14 mouse cellular contexts compared by ENCODE assay signal in the genomic region with DNA sequence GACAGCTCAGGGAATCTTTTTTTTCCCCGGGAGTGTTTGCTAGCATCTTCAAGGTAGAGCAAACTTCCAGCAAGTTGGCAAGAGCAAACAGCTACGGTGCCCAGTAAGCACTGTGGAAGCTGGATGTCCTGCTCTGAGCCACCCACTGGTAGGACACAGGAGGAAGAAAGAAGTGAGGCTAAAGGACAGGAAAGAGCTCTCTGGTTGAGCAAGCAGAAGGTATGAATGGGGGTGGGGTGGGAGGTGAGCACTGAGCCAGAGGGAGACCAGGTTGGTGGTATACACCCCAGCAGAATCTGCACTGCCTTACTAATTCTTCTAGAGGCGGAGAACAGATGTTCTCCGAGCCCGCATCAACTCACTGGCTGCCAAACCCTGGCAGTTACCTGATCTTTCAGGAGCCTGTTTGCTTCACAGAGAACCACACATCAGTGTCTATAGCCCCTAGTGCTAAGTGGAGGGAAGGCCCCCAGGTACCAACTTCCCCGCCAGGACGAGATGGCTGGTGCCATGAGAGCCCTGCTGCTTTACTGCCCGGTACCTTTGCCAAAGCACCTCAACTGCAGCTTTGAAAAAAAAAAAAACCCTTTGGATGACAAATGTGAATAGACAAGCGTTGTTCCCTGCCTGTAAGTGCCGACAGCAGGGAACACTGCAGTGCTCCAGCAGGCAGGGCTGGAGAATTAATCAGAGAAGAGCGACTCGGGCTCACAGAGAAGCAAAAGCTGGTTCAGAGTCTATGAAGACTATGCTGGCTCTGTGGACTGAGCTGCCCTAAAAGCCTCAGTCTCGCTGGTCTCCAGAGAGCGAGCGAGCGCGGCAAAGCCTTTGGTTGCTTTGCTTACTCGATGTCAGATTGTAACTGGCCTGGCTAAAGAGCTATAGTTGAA. TPM values are rescaled to one million over a fixed set of nuclear protein-coding genes. Genes with fewer than 3 reads are reported as not detected.
DNase-seq lines count a peak whose midpoint lies in the region; ATAC-seq lines count a peak whose summit lies in the region.
"Had no signal": no experiment of that assay in that cellular context is flagged by ENCODE, and none has a peak within 500 bp of the region (broad histone marks: within the 10 kb centered on the region; RNA-seq: fewer than 3 reads in every experiment).

No protein-coding gene starts in this region.

- peak overlapping the region; percentile 23; the same call in 1 of the 2 replicates for H3K4me2 ChIP-seq in midbrain, embryonic 13.5 days (replicated peaks)
- H3K4me2 ChIP-seq in kidney, embryonic 16.5 days (replicated peaks; ENCODE audit: low read depth, low read length), result peak overlapping the region; percentile 30
- H3K4me2 ChIP-seq: intestine, embryonic 15.5 days had no signal

- no peak overlapping the region for H3K9ac ChIP-seq in midbrain, embryonic 13.5 days (replicated peaks)
- H3K9ac ChIP-seq in kidney, embryonic 16.5 days (replicated peaks; ENCODE audit: low read length), result peak overlapping the region; percentile 46; the same call in 1 of the 2 replicates
- H3K9ac ChIP-seq: intestine, embryonic 15.5 days had no signal

- WGBS in midbrain, embryonic 13.5 days, result 35% methylated on average over 18 of the region's 18 CpGs
- WGBS in midbrain, embryonic 10.5 days, result 58% methylated on average over 18 of the region's 18 CpGs
- WGBS in kidney, embryonic 16.5 days, result 39% methylated on average over 18 of the region's 18 CpGs

- H3K4me1 ChIP-seq in midbrain, embryonic 13.5 days (replicated peaks), result peaks cover 17% of the 10 kb centered on the region
- H3K4me1 ChIP-seq in midbrain, embryonic 10.5 days, result peaks cover 17% of the 10 kb centered on the region
- peaks cover 29% of the 10 kb centered on the region for H3K4me1 ChIP-seq in kidney, embryonic 16.5 days (ENCODE audit: insufficient read depth, low read length)
- H3K4me1 ChIP-seq: intestine, embryonic 15.5 days had no signal

- DNase-seq in midbrain, embryonic 10.5 days (ENCODE audit: low spot score), result no peak
- DNase-seq in cerebellum, postnatal 36 days, result peak; percentile 17 to 20
- DNase-seq in retina, embryonic 14.5 days (ENCODE audit: low spot score), result peak; percentile 52
- DNase-seq in lung, adult 18-20 months, result no peak
- DNase-seq in frontal cortex, postnatal 25 days (ENCODE audit: low spot score in 2 of 2), result no peak
- DNase-seq in thymus, adult 18-20 months, result no peak
- DNase-seq: heart, adult 2 months; liver; lung, postnatal 36 days had no signal

- H3K4me3 ChIP-seq in midbrain, embryonic 13.5 days (replicated peaks), result no peak overlapping the region
- no peak overlapping the region for H3K4me3 ChIP-seq in midbrain, embryonic 10.5 days
- H3K4me3 ChIP-seq in kidney, embryonic 16.5 days (ENCODE audit: low read length), result peak overlapping the region; percentile 3; the same call in 1 of the 2 replicates
- H3K4me3 ChIP-seq: erythroblast, embryonic 14.5 days; heart, adult 2 months; intestine, embryonic 15.5 days had no signal

- no peaks in the 10 kb centered on the region for H3K9me3 ChIP-seq in midbrain, embryonic 13.5 days
- H3K9me3 ChIP-seq in midbrain, embryonic 10.5 days (replicated peaks), result no peaks in the 10 kb centered on the region
- no peaks in the 10 kb centered on the region for H3K9me3 ChIP-seq in kidney, embryonic 16.5 days (ENCODE audit: low read length)
- H3K9me3 ChIP-seq: intestine, embryonic 15.5 days had no signal

- H3K27me3 ChIP-seq in midbrain, embryonic 13.5 days, result no peaks in the 10 kb centered on the region
- no peaks in the 10 kb centered on the region for H3K27me3 ChIP-seq in midbrain, embryonic 10.5 days (ENCODE audit: low read depth, poor library complexity, severe bottlenecking)
- no peaks in the 10 kb centered on the region for H3K27me3 ChIP-seq in kidney, embryonic 16.5 days (ENCODE audit: insufficient read depth, low read length)
- H3K27me3 ChIP-seq: intestine, embryonic 15.5 days had no signal

- 0 out of 2 replicates have a peak, but pooled peaks have one; percentile 18 for ATAC-seq in midbrain, embryonic 13.5 days
- peak; percentile 91 for ATAC-seq in kidney, embryonic 16.5 days (ENCODE audit: low FRiP score, low TSS enrichment)
- ATAC-seq: activated CD4-positive, CD25-positive, alpha-beta regulatory T cell, adult 4 months had no signal

- H3K36me3 ChIP-seq in midbrain, embryonic 13.5 days, result no peaks in the 10 kb centered on the region
- no peaks in the 10 kb centered on the region; the same call in 1 of the 2 replicates for H3K36me3 ChIP-seq in midbrain, embryonic 10.5 days
- H3K36me3 ChIP-seq in kidney, embryonic 16.5 days (ENCODE audit: insufficient read depth, low read length), result no peaks in the 10 kb centered on the region

- peak overlapping the region; percentile 32 for H3K27ac ChIP-seq in midbrain, embryonic 13.5 days
- no peak overlapping the region for H3K27ac ChIP-seq in midbrain, embryonic 10.5 days (replicated peaks)
- H3K27ac ChIP-seq in kidney, embryonic 16.5 days (ENCODE audit: low read length), result peak overlapping the region; percentile 82
- H3K27ac ChIP-seq: heart, adult 2 months; intestine, embryonic 15.5 days had no signal

RNA-seq across cellular contexts. Expression of a gene that starts 59.8 kb away (rescaled TPM):
- polyA plus RNA-seq in midbrain, embryonic 13.5 days (2015; fragmentation: Nextera tagmentation; extraction: Ambion mirVana), result 44.7 and 47.3 TPM in 2 replicates
- polyA plus RNA-seq in midbrain, embryonic 10.5 days (2016; fragmentation: Nextera tagmentation; extraction: Ambion mirVana), result 40.8 and 42.9 TPM in 2 replicates
- 50.4 and 50.8 TPM in 2 replicates for polyA plus RNA-seq in kidney, embryonic 16.5 days (2015; fragmentation: Nextera tagmentation; extraction: Ambion mirVana)

Comparison
In these comparisons a context has a peak if more than half of its experiments do, and no peak if none do; other contexts are left out.
1. DNase-seq: peak in cerebellum, postnatal 36 days (2 of 2) and retina, embryonic 14.5 days (single experiment); none in midbrain, embryonic 10.5 days (single experiment), lung, adult 18-20 months (0 of 2), frontal cortex, postnatal 25 days (0 of 2) and thymus, adult 18-20 months (0 of 2).